Mouse (Mus musculus) CH12.LX (cell line): ENCODE results near the gene Sap18b. TPM values are rescaled to one million over a fixed set of nuclear protein-coding genes. Genes with fewer than 3 reads are reported as not detected.

ENCODE experiments used
- DNase-seq: peaks from one replicate; pipeline ENCODE4 v3.0.0-alpha.2; 2013; ENCODE audit errors: extremely low read depth
- H3K27ac ChIP-seq: 2 replicates; pipeline ENCODE4 v1.5.1; 2012; ENCODE audit warnings: low read depth, mild to moderate bottlenecking, control low read depth, moderate library complexity; ENCODE audit not compliant: insufficient read depth
- H3K27me3 ChIP-seq: replicated peaks from 2 replicates; pipeline ENCODE3; 2012; ENCODE audit warnings: inconsistent platforms
- H3K36me3 ChIP-seq, 2 experiments: replicated peaks in 1 of 2; 2 replicates each; pipeline versions ENCODE3 to v1.6.1; 2012; ENCODE audit warnings: inconsistent platforms in 1 of 2, low read length in 1 of 2, mild to moderate bottlenecking in 1 of 2, mixed read lengths in 1 of 2, moderate library complexity in 1 of 2; ENCODE audit not compliant: control insufficient read depth in 1 of 2, insufficient read depth in 1 of 2
- H3K4me1 ChIP-seq, 2 experiments: 2 replicates each; pipeline ENCODE4 v1.6.1; 2012; ENCODE audit warnings: inconsistent platforms in 1 of 2, moderate library complexity in 1 of 2; ENCODE audit not compliant: insufficient read depth in 2 of 2, control insufficient read depth in 1 of 2
- H3K4me2 ChIP-seq: 2 replicates; pipeline ENCODE4 v1.6.1; 2012; ENCODE audit warnings: low read depth, mild to moderate bottlenecking, control low read depth; ENCODE audit not compliant: poor library complexity, insufficient read depth, severe bottlenecking
- H3K4me3 ChIP-seq, 3 experiments: fragments of 150-350 bp in 1 of 3; sonication (generic) in 1 of 3; replicated peaks in 1 of 3; 2 replicates each; pipeline versions ENCODE3 to v1.5.1; 2011 to 2012; ENCODE audit warnings: low read depth in 2 of 3, low read length in 2 of 3, mild to moderate bottlenecking in 2 of 3, moderate library complexity in 2 of 3, control low read depth in 1 of 3, improper control_type of control experiment in 1 of 3, inconsistent platforms in 1 of 3, mixed read lengths in 1 of 3; ENCODE audit not compliant: poor library complexity in 1 of 3
- H3K79me2 ChIP-seq: replicated peaks from 2 replicates; pipeline ENCODE4 v1.6.1; 2012; ENCODE audit warnings: mild to moderate bottlenecking, moderate library complexity; ENCODE audit not compliant: control insufficient read depth, poor library complexity, insufficient read depth, severe bottlenecking; ENCODE audit errors: extremely low read depth
- H3K9ac ChIP-seq: 2 replicates; pipeline ENCODE4 v1.6.1; 2012; ENCODE audit warnings: low read depth, mild to moderate bottlenecking, control low read depth, moderate library complexity; ENCODE audit not compliant: insufficient read depth
- H3K9me3 ChIP-seq: replicated peaks from 2 replicates; pipeline ENCODE3; 2012; ENCODE audit warnings: low read length, inconsistent platforms, mixed read lengths
- BHLHE40 ChIP-seq: IDR thresholded peaks from 2 replicates; pipeline ENCODE4 v1.6.1; 2011; ENCODE audit warnings: mild to moderate bottlenecking, low read depth, low read length, improper control_type of control experiment
- CTCF ChIP-seq, 2 experiments: IDR thresholded peaks in 1 of 2; conservative IDR thresholded peaks in 1 of 2; 2 replicates each; pipeline ENCODE4 v1.5.1; 2011 to 2012; ENCODE audit warnings: low read depth in 2 of 2, low read length in 2 of 2, improper control_type of control experiment in 1 of 2, inconsistent platforms in 1 of 2, mild to moderate bottlenecking in 1 of 2, moderate library complexity in 1 of 2
- E2F4 ChIP-seq: IDR thresholded peaks from 2 replicates; pipeline ENCODE4 v1.6.1; 2011; ENCODE audit warnings: low read depth, low read length, improper control_type of control experiment; ENCODE audit not compliant: insufficient replicate concordance
- ELF1 ChIP-seq: IDR thresholded peaks from 2 replicates; pipeline ENCODE4 v1.6.1; 2014; ENCODE audit warnings: low read depth, mild to moderate bottlenecking, inconsistent platforms, low read length, improper control_type of control experiment
- GABPA ChIP-seq: IDR thresholded peaks from 2 replicates; pipeline ENCODE4 v1.6.1; 2012; ENCODE audit warnings: low read depth, low read length, improper control_type of control experiment, inconsistent platforms; ENCODE audit not compliant: insufficient replicate concordance
- HCFC1 ChIP-seq: IDR thresholded peaks from 2 replicates; pipeline ENCODE4 v1.6.1; 2012; ENCODE audit warnings: low read depth, mild to moderate bottlenecking, inconsistent platforms, low read length, improper control_type of control experiment
- IRF4 ChIP-seq: IDR thresholded peaks from 2 replicates; pipeline ENCODE4 v1.6.1; 2014; ENCODE audit warnings: low read depth, mild to moderate bottlenecking, inconsistent platforms, low read length, improper control_type of control experiment
- JUND ChIP-seq: conservative IDR thresholded peaks from 2 replicates; pipeline ENCODE4 v1.6.1; 2011; ENCODE audit warnings: low read depth, low read length, improper control_type of control experiment
- MAFK ChIP-seq: IDR thresholded peaks from 2 replicates; pipeline ENCODE4 v1.6.1; 2011; ENCODE audit warnings: low read length, improper control_type of control experiment; ENCODE audit not compliant: insufficient replicate concordance
- MEF2A ChIP-seq: IDR thresholded peaks from 2 replicates; pipeline ENCODE4 v1.6.1; 2014; ENCODE audit warnings: low read depth, mild to moderate bottlenecking, inconsistent platforms, low read length, improper control_type of control experiment, borderline replicate concordance
- MXI1 ChIP-seq: IDR thresholded peaks from 2 replicates; pipeline ENCODE4 v1.6.1; 2011; ENCODE audit warnings: mild to moderate bottlenecking, low read depth, low read length, improper control_type of control experiment
- MYC ChIP-seq: IDR thresholded peaks from 2 replicates; pipeline ENCODE4 v1.6.1; 2011; ENCODE audit warnings: low read depth, mild to moderate bottlenecking, improper control_type of control experiment, low read length
- PAX5 ChIP-seq: IDR thresholded peaks from 2 replicates; pipeline ENCODE4 v1.6.1; 2012; ENCODE audit warnings: low read length, inconsistent platforms, mixed read lengths
- POLR2A ChIP-seq: IDR thresholded peaks from 2 replicates; pipeline ENCODE4 v1.6.1; 2011; ENCODE audit warnings: low read depth, mild to moderate bottlenecking, improper control_type of control experiment, low read length
- POLR2AphosphoS2 ChIP-seq: IDR thresholded peaks from 2 replicates; pipeline ENCODE4 v1.6.1; 2011; ENCODE audit warnings: low read depth, low read length, improper control_type of control experiment
- SMC3 ChIP-seq: IDR thresholded peaks from 2 replicates; pipeline ENCODE4 v1.6.1; 2011; ENCODE audit warnings: low read depth, low read length, improper control_type of control experiment
- TBP ChIP-seq: conservative IDR thresholded peaks from 2 replicates; pipeline ENCODE4 v1.6.1; 2011; ENCODE audit warnings: low read depth, low read length, improper control_type of control experiment
- UBTF ChIP-seq: IDR thresholded peaks from 2 replicates; pipeline ENCODE4 v1.6.1; 2012; ENCODE audit warnings: low read depth, mild to moderate bottlenecking, inconsistent platforms, low read length, improper control_type of control experiment, moderate library complexity
- USF1 ChIP-seq: IDR thresholded peaks from 2 replicates; pipeline ENCODE4 v1.6.1; 2014; ENCODE audit warnings: low read depth, mild to moderate bottlenecking, inconsistent platforms, low read length, improper control_type of control experiment
- USF2 ChIP-seq: conservative IDR thresholded peaks from 2 replicates; pipeline ENCODE4 v1.6.1; 2011; ENCODE audit warnings: low read depth, low read length, improper control_type of control experiment
- ZC3H11A ChIP-seq: IDR thresholded peaks from 2 replicates; pipeline ENCODE4 v1.6.1; 2012; ENCODE audit warnings: low read depth, mild to moderate bottlenecking, inconsistent platforms, low read length, improper control_type of control experiment
- ZKSCAN1 ChIP-seq: IDR thresholded peaks from 2 replicates; pipeline ENCODE4 v1.6.1; 2012; ENCODE audit warnings: low read depth, inconsistent platforms, low read length, improper control_type of control experiment, borderline replicate concordance
- ZMIZ1 ChIP-seq: IDR thresholded peaks from 2 replicates; pipeline ENCODE4 v1.6.1; 2012; ENCODE audit warnings: low read depth, mild to moderate bottlenecking, inconsistent platforms, low read length, improper control_type of control experiment
- dilution Hi-C: fragments of 300-500 bp; cut with MboI; formaldehyde crosslinking; loops from 2 replicates; pipeline ENCODE4 v1.14.3; 2020; ENCODE audit warnings: low sequenced_read_pairs; ENCODE audit not compliant: extremely low pct_unique_long_range_greater_than_20kb, extremely low pct_ligation_motif_present
- in situ Hi-C: fragments of 300-500 bp; cut with MboI; formaldehyde crosslinking; loops from 3 replicates; pipeline ENCODE4 v1.14.3; 2019; ENCODE audit warnings: low sequenced_read_pairs, low pct_ligation_motif_present, low pct_unique_long_range_greater_than_20kb, mixed read lengths
- polyA plus RNA-seq: library from polyadenylated mRNA; unstranded; fragments of >175 nt; gene quantifications from 2 replicates; pipeline ENCODE4 v1.2.1, GENCODE M21; 2012; ENCODE audit warnings: low read depth; ENCODE audit not compliant: insufficient read length
- total RNA-seq, 2 experiments: library from RNA; depleted of rRNA; stranded (reverse); fragments of 300-350 nt in 1 of 2; fragments of >200 nt in 1 of 2; gene quantifications; 2 replicates each; pipeline ENCODE4 v1.2.3; 2012 to 2014

The Sap18b gene
- total and polyA plus RNA-seq, 3 experiments: 141 to 355 (median 305) TPM

GRCm38 (mm10) chr8:95843968-95844367 lies 18.8 kb downstream of the Sap18b start:
- Histone ChIP-seq H3K27ac (no peak overlapping the region), H3K9ac (no peak overlapping the region), H3K79me2 (no peaks in the 10 kb centered on the region), H3K4me1 (peaks cover 0 to 5% of the 10 kb centered on the region in 2 experiments; a peak in 3 of 4 replicates), H3K9me3 (no peaks in the 10 kb centered on the region), H3K4me2 (no peak overlapping the region), H3K27me3 (no peaks in the 10 kb centered on the region), H3K4me3 (no peak overlapping the region), H3K36me3 (peaks cover 75 to 90% of the 10 kb centered on the region in 2 experiments)
- dilution Hi-C loops: no loop called here
- DNase-seq: no peak
- TF ChIP-seq MEF2A (no peak), ZKSCAN1 (no peak), MAFK (no peak), JUND (no peak), USF1 (no peak), ZMIZ1 (no peak), IRF4 (no peak), ELF1 (no peak), MXI1 (no peak), E2F4 (no peak)
- in situ Hi-C loops: no loop called here

- H3K36me3 ChIP-seq: peaks cover 70 to 84% of the 10 kb centered on the region in 2 experiments
- H3K9ac ChIP-seq: no peak overlapping the region
- in situ Hi-C loops (no loop called here), dilution Hi-C loops (no loop called here)
- 0 out of 2 replicates have a peak, but pooled peaks cover 1% of the 10 kb centered on the region for H3K79me2 ChIP-seq
- H3K4me2 ChIP-seq: no peak overlapping the region
- H3K27ac ChIP-seq: no peak overlapping the region
- no peak for DNase-seq
- TF ChIP-seq TBP (no peak), BHLHE40 (no peak), POLR2AphosphoS2 (no peak), MAFK (no peak), ZKSCAN1 (no peak), PAX5 (no peak), USF1 (no peak), UBTF (no peak), CTCF (conservative IDR thresholded peaks at IDR 0.05 in 1 of 2, IDR thresholded peaks at IDR 0.05 in 1 of 2; ENCODE audit: low read depth in 2 of 2, low read length in 2 of 2) (no peak), ZC3H11A (no peak), SMC3 (no peak), MYC (no peak), HCFC1 (no peak), POLR2A (no peak), GABPA (no peak), USF2 (no peak)
- H3K27me3 ChIP-seq: no peaks in the 10 kb centered on the region
- no peaks in the 10 kb centered on the region for H3K9me3 ChIP-seq
- peaks cover 3 to 9% of the 10 kb centered on the region in 2 experiments for H3K4me1 ChIP-seq
- H3K4me3 ChIP-seq: no peak overlapping the region
Measured at GRCm38 (mm10) chr8:95845026-95845425, 19.9 kb downstream of the Sap18b start.
